Mouse (Mus musculus): ENCODE data around the gene Olfr71. TPM values are rescaled to one million over a fixed set of nuclear protein-coding genes. Genes with fewer than 3 reads are reported as not detected.

Olfr71 gene
- polyA plus RNA-seq (2015; fragmentation: Nextera tagmentation; extraction: Ambion mirVana) = not detected in 2 replicates

DNA sequence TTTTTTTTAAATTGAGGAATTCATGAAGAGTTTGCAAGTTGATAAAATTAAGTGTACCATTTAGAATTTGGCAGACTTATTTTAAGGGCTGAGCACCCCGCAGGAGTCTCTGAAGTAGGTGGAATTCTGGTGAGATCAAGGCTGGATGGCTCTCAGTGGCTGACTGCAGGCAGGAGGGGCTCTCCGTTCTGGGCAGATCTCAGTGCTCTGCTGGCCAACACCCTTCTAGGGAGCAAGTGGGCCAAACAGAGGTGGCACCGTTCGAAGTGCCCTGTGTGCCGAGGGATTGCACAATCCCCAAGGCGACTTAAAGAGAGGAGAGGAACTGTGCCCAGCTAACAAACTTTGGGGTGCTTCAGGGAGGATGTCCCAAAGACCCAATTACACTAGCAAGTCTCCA, at the start of gene Olfr71:
Olfr71 (minus strand) TSS at position 387 of the 400 bp plus-strand sequence.

DNA sequence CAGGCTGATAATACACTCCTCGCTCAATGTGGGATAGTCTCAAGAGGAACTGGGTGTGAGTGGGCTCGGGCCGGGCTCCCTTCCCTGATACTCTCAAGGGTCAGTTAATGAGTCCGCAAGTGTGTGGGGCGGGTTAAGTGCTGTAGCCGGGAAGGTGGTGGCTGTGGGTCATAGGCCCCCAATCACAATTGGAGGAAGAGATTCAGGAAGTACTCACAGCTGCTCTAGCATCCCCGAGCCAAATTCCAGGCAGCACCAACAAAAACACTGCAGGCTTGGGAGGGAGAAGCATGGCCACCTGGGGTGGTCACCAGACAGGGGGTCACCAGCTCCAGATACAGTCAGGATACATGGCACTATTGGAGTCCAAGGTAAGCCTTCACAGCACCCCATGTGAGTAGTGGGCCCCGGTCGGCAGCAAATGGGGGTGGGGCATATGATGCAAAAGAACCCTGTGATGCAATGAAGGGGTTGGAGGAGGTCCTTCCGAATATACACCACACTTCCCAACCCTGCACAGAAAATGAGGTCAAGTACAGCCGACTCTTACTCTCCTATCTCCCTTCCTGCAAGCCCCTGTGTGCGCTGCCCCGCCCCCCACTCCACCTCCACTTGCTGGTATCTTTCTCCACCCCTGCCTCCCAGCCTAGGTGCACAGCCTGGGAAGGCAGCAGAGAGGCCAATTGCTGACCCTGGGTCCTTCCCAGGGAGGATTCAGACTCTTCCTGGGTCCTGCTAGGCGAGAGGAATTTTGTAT, 19.9 kb upstream of the Olfr71 start, which contains the start of gene Spaar:
Spaar (plus strand) TSS at position 241 of the 757 bp plus-strand sequence.

DNA sequence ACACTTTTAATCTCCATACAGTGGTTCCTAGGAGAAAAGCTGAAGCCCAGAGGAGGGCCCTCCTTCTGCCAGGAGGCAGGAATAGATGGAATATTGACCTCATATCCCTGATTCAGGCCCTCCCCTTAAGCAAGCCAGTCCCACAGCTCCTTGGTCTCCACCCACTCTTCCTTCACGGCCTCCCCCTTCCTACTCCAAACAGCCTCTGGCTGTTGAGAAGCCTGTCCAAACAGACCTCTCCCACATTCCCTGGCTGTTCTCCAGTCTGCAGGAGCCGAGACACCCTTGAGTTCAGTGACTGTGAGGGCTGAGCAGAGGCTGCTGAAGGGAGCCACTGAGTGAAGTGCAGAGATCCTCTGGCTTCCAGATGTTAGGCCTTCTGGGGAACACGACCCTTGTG, 16.9 kb upstream of the Olfr71 start, which contains the start of gene Hrct1:
Hrct1 (plus strand) TSS at position 194 of the 400 bp plus-strand sequence.

DNA sequence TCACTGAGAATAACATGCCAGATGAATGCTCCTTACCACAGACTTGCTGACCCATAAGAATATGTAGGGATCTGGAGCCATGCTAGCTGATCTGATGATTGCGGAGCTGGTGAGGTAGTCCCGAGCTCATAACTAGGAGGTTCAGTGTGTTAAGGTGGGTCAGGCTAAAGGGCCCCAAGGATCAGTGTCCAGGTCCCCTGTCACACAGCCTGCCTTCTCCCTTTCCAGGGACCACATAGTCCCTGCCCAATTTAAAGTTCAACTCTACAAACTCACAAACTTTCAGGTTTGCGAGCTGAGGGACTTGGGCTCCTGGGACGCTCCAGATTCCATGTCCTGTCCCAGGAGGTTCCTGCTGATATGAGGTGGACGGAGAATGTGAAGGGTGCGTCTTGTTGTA, 9.3 kb downstream of the Olfr71 start, which contains the start of gene Olfr70:
Olfr70 (minus strand) TSS at position 101 of the 400 bp plus-strand sequence.

DNA sequence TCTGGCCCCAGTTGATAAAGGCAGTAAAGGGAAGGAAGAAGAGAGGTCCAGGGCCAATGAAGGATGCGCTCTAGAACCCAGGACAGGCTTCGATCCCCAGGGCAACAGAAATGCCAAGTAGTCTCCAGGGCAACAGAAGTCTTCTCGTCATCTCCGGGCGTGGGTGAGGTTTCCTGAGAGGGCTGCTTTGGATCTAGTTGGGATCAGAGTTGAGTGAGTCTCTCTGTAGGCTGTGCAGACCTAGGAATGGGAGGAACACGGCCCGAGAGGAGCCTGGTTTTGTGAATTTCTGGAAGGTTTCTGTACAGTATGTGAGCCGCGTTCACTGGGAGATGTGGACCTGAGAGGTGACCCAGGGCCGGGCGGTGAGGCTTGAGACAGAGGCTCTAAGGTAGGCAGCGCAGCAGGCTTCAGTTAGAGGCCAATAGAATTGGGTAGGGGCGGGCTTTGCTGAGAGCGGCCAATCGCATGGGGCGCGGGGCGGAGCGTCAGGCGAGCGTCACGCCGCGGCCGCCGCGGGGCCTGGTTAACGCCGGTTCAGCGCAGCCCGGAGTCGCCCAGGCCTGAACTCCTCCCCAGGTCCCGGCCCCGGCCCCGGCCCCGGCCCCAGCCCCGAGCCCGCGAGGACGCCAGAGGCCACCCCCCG, 41.1 kb downstream of the Olfr71 start, which contains the start of the genes Tmem8b and Fam221b:
Tmem8b (plus strand) TSS at position 190 of the 646 bp plus-strand sequence.
Fam221b (minus strand) TSS at position 364 of the 646 bp plus-strand sequence.

DNA sequence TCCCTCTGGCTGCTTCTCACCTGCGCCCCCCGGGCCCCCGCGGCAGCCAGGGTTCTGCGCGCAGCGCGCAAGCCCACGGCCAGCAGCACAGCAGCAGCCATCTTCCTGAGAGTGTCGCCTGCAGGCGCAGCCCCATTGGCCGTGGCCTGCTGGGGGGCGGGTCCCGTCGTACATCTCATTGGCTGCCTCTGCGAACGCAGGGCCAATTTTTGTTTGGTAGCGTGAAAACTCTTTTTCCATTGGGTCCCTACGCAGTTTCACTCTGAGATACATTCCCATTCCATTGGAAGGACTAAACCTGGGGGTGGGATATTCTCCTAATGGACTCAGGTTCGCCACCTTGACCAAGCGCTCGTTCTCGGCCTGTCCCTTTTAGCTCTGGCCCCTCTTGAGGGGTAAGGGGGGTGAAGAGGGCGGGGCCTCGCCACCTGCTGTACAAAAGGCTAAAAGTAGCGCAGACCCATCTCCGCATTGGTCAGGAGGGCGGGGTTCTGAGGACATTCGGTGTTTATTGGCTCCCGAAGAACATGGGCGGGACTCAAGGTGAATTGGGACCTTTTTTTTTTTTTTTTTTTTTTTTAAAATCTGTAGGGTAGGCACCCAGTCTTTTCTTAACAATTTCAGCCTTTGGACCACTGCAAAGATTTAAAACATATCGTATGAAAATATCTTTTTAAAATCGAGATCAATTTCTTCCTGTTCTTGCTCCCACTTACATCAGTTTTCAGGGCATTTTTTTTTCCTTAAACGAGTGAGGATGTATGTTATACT, 53.5 kb downstream of the Olfr71 start, which contains the start of gene Hint2:
Hint2 (minus strand) TSS at position 128 of the 771 bp plus-strand sequence.

Other genes with a start within 250 kb of the Olfr71 start
- 0.59 and 1.4 TPM in 2 replicates for gene Sit1, start 226.5 kb downstream of the Olfr71 start, polyA plus RNA-seq (2015; fragmentation: Nextera tagmentation; extraction: Ambion mirVana)
- 42.9 and 45.9 TPM in 2 replicates for gene Ccdc107, start 217.4 kb downstream of the Olfr71 start, polyA plus RNA-seq (2015; fragmentation: Nextera tagmentation; extraction: Ambion mirVana)
- 38.1 and 40.1 TPM in 2 replicates for gene Arhgef39, start 210.6 kb downstream of the Olfr71 start, polyA plus RNA-seq (2015; fragmentation: Nextera tagmentation; extraction: Ambion mirVana)
- gene Car9, start 203.3 kb downstream of the Olfr71 start, polyA plus RNA-seq (2015; fragmentation: Nextera tagmentation; extraction: Ambion mirVana) = 3.2 and 3.7 TPM in 2 replicates
- 63.0 and 70.1 TPM in 2 replicates for gene Tpm2, start 186.5 kb downstream of the Olfr71 start, polyA plus RNA-seq (2015; fragmentation: Nextera tagmentation; extraction: Ambion mirVana)
- gene Creb3, start 147.9 kb downstream of the Olfr71 start, polyA plus RNA-seq (2015; fragmentation: Nextera tagmentation; extraction: Ambion mirVana) = 23.7 and 33.8 TPM in 2 replicates
- 62.7 and 73.4 TPM in 2 replicates for gene Tln1, start 147.6 kb downstream of the Olfr71 start, polyA plus RNA-seq (2015; fragmentation: Nextera tagmentation; extraction: Ambion mirVana)
- gene Rgp1, start 131.5 kb downstream of the Olfr71 start, polyA plus RNA-seq (2015; fragmentation: Nextera tagmentation; extraction: Ambion mirVana) = 16.0 and 17.6 TPM in 2 replicates
- 16.9 and 18.2 TPM in 2 replicates for gene Gba2, start 131.4 kb downstream of the Olfr71 start, polyA plus RNA-seq (2015; fragmentation: Nextera tagmentation; extraction: Ambion mirVana)
- 0.54 and 0.72 TPM in 2 replicates for gene Msmp, start 125.8 kb downstream of the Olfr71 start, polyA plus RNA-seq (2015; fragmentation: Nextera tagmentation; extraction: Ambion mirVana)
- gene Npr2, start 78.3 kb downstream of the Olfr71 start, polyA plus RNA-seq (2015; fragmentation: Nextera tagmentation; extraction: Ambion mirVana) = 3.3 and 4.7 TPM in 2 replicates
- gene Spag8, start 56.7 kb downstream of the Olfr71 start, polyA plus RNA-seq (2015; fragmentation: Nextera tagmentation; extraction: Ambion mirVana) = 0.20 and 0.70 TPM in 2 replicates
- gene Hint2, start 53.8 kb downstream of the Olfr71 start, polyA plus RNA-seq (2015; fragmentation: Nextera tagmentation; extraction: Ambion mirVana) = 73.1 and 79.8 TPM in 2 replicates
- 1.1 and 1.5 TPM in 2 replicates for gene Tmem8b, start 41.3 kb downstream of the Olfr71 start, polyA plus RNA-seq (2015; fragmentation: Nextera tagmentation; extraction: Ambion mirVana)
- gene Fam221b, start 41.1 kb downstream of the Olfr71 start, polyA plus RNA-seq (2015; fragmentation: Nextera tagmentation; extraction: Ambion mirVana) = 1.5 and 2.0 TPM in 2 replicates
- gene Olfr70, start 9.4 kb downstream of the Olfr71 start, polyA plus RNA-seq (2015; fragmentation: Nextera tagmentation; extraction: Ambion mirVana) = not detected in 2 replicates
- gene Hrct1, start 16.9 kb upstream of the Olfr71 start, polyA plus RNA-seq (2015; fragmentation: Nextera tagmentation; extraction: Ambion mirVana) = 0.17 and 0.59 TPM in 2 replicates
- gene Spaar, start 19.8 kb upstream of the Olfr71 start, polyA plus RNA-seq (2015; fragmentation: Nextera tagmentation; extraction: Ambion mirVana) = 0.07 TPM in 1 of 2 replicates, not detected in the other
- gene Olfr159, start 60.8 kb upstream of the Olfr71 start, polyA plus RNA-seq (2015; fragmentation: Nextera tagmentation; extraction: Ambion mirVana) = not detected in 2 replicates
- not detected in 2 replicates for gene Olfr156, start 113.6 kb upstream of the Olfr71 start, polyA plus RNA-seq (2015; fragmentation: Nextera tagmentation; extraction: Ambion mirVana)
- not detected in 2 replicates for gene Olfr157, start 129.9 kb upstream of the Olfr71 start, polyA plus RNA-seq (2015; fragmentation: Nextera tagmentation; extraction: Ambion mirVana)
- gene Olfr155, start 141.3 kb upstream of the Olfr71 start, polyA plus RNA-seq (2015; fragmentation: Nextera tagmentation; extraction: Ambion mirVana) = not detected in 2 replicates
- gene Reck, start 165.3 kb upstream of the Olfr71 start, polyA plus RNA-seq (2015; fragmentation: Nextera tagmentation; extraction: Ambion mirVana) = 7.1 and 8.0 TPM in 2 replicates
- 49.2 and 49.6 TPM in 2 replicates for gene Glipr2, start 247.1 kb upstream of the Olfr71 start, polyA plus RNA-seq (2015; fragmentation: Nextera tagmentation; extraction: Ambion mirVana)

All from spleen, postnatal 0 days (tissue).